Mouse (Mus musculus) CH12.LX (cell line): ENCODE data around the gene Plpp1. TPM values are rescaled to one million over a fixed set of nuclear protein-coding genes. Genes with fewer than 3 reads are reported as not detected.
A peak's percentile ranks its signal among the peaks of the same experiment; 100 is the strongest.

Source experiments
- DNase-seq: peaks from one replicate; pipeline ENCODE4 v3.0.0-alpha.2; 2013; ENCODE audit errors: extremely low read depth
- H3K27ac ChIP-seq: 2 replicates; pipeline ENCODE4 v1.5.1; 2012; ENCODE audit warnings: low read depth, mild to moderate bottlenecking, control low read depth, moderate library complexity; ENCODE audit not compliant: insufficient read depth
- H3K27me3 ChIP-seq: replicated peaks from 2 replicates; pipeline ENCODE3; 2012; ENCODE audit warnings: inconsistent platforms
- H3K36me3 ChIP-seq, 2 experiments: replicated peaks in 1 of 2; 2 replicates each; pipeline versions ENCODE3 to v1.6.1; 2012; ENCODE audit warnings: inconsistent platforms in 1 of 2, low read length in 1 of 2, mild to moderate bottlenecking in 1 of 2, mixed read lengths in 1 of 2, moderate library complexity in 1 of 2; ENCODE audit not compliant: control insufficient read depth in 1 of 2, insufficient read depth in 1 of 2
- H3K4me1 ChIP-seq, 2 experiments: 2 replicates each; pipeline ENCODE4 v1.6.1; 2012; ENCODE audit warnings: inconsistent platforms in 1 of 2, moderate library complexity in 1 of 2; ENCODE audit not compliant: insufficient read depth in 2 of 2, control insufficient read depth in 1 of 2
- H3K4me2 ChIP-seq: 2 replicates; pipeline ENCODE4 v1.6.1; 2012; ENCODE audit warnings: low read depth, mild to moderate bottlenecking, control low read depth; ENCODE audit not compliant: poor library complexity, insufficient read depth, severe bottlenecking
- H3K4me3 ChIP-seq, 3 experiments: fragments of 150-350 bp in 1 of 3; sonication (generic) in 1 of 3; replicated peaks in 1 of 3; 2 replicates each; pipeline versions ENCODE3 to v1.5.1; 2011 to 2012; ENCODE audit warnings: low read depth in 2 of 3, low read length in 2 of 3, mild to moderate bottlenecking in 2 of 3, moderate library complexity in 2 of 3, control low read depth in 1 of 3, improper control_type of control experiment in 1 of 3, inconsistent platforms in 1 of 3, mixed read lengths in 1 of 3; ENCODE audit not compliant: poor library complexity in 1 of 3
- H3K79me2 ChIP-seq: replicated peaks from 2 replicates; pipeline ENCODE4 v1.6.1; 2012; ENCODE audit warnings: mild to moderate bottlenecking, moderate library complexity; ENCODE audit not compliant: control insufficient read depth, poor library complexity, insufficient read depth, severe bottlenecking; ENCODE audit errors: extremely low read depth
- H3K9ac ChIP-seq: 2 replicates; pipeline ENCODE4 v1.6.1; 2012; ENCODE audit warnings: low read depth, mild to moderate bottlenecking, control low read depth, moderate library complexity; ENCODE audit not compliant: insufficient read depth
- H3K9me3 ChIP-seq: replicated peaks from 2 replicates; pipeline ENCODE3; 2012; ENCODE audit warnings: low read length, inconsistent platforms, mixed read lengths
- CHD1 ChIP-seq: IDR thresholded peaks from 2 replicates; pipeline ENCODE4 v1.6.1; 2012; ENCODE audit warnings: low read depth, low read length, improper control_type of control experiment, inconsistent platforms
- CTCF ChIP-seq, 2 experiments: IDR thresholded peaks in 1 of 2; conservative IDR thresholded peaks in 1 of 2; 2 replicates each; pipeline ENCODE4 v1.5.1; 2011 to 2012; ENCODE audit warnings: low read depth in 2 of 2, low read length in 2 of 2, improper control_type of control experiment in 1 of 2, inconsistent platforms in 1 of 2, mild to moderate bottlenecking in 1 of 2, moderate library complexity in 1 of 2
- E2F4 ChIP-seq: IDR thresholded peaks from 2 replicates; pipeline ENCODE4 v1.6.1; 2011; ENCODE audit warnings: low read depth, low read length, improper control_type of control experiment; ENCODE audit not compliant: insufficient replicate concordance
- ETS1 ChIP-seq: conservative IDR thresholded peaks from 2 replicates; pipeline ENCODE4 v1.6.1; 2012; ENCODE audit warnings: low read depth, mild to moderate bottlenecking, inconsistent platforms, low read length, improper control_type of control experiment, moderate library complexity
- HCFC1 ChIP-seq: IDR thresholded peaks from 2 replicates; pipeline ENCODE4 v1.6.1; 2012; ENCODE audit warnings: low read depth, mild to moderate bottlenecking, inconsistent platforms, low read length, improper control_type of control experiment
- JUN ChIP-seq: IDR thresholded peaks from 2 replicates; pipeline ENCODE4 v1.6.1; 2011; ENCODE audit warnings: low read depth, mild to moderate bottlenecking, low read length, improper control_type of control experiment, moderate library complexity; ENCODE audit not compliant: insufficient read depth
- MAZ ChIP-seq: IDR thresholded peaks from 2 replicates; pipeline ENCODE4 v1.6.1; 2012; ENCODE audit warnings: low read depth, mild to moderate bottlenecking, inconsistent platforms, low read length, improper control_type of control experiment, moderate library complexity
- MYC ChIP-seq: IDR thresholded peaks from 2 replicates; pipeline ENCODE4 v1.6.1; 2011; ENCODE audit warnings: low read depth, mild to moderate bottlenecking, improper control_type of control experiment, low read length
- NRF1 ChIP-seq: IDR thresholded peaks from 2 replicates; pipeline ENCODE4 v1.6.1; 2014; ENCODE audit warnings: low read depth, mild to moderate bottlenecking, inconsistent platforms, low read length, improper control_type of control experiment, moderate library complexity
- TBP ChIP-seq: conservative IDR thresholded peaks from 2 replicates; pipeline ENCODE4 v1.6.1; 2011; ENCODE audit warnings: low read depth, low read length, improper control_type of control experiment
- USF1 ChIP-seq: IDR thresholded peaks from 2 replicates; pipeline ENCODE4 v1.6.1; 2014; ENCODE audit warnings: low read depth, mild to moderate bottlenecking, inconsistent platforms, low read length, improper control_type of control experiment
- USF2 ChIP-seq: conservative IDR thresholded peaks from 2 replicates; pipeline ENCODE4 v1.6.1; 2011; ENCODE audit warnings: low read depth, low read length, improper control_type of control experiment
- ZC3H11A ChIP-seq: IDR thresholded peaks from 2 replicates; pipeline ENCODE4 v1.6.1; 2012; ENCODE audit warnings: low read depth, mild to moderate bottlenecking, inconsistent platforms, low read length, improper control_type of control experiment
- ZKSCAN1 ChIP-seq: IDR thresholded peaks from 2 replicates; pipeline ENCODE4 v1.6.1; 2012; ENCODE audit warnings: low read depth, inconsistent platforms, low read length, improper control_type of control experiment, borderline replicate concordance
- ZNF384 ChIP-seq: IDR thresholded peaks from 2 replicates; pipeline ENCODE4 v1.6.1; 2012; ENCODE audit warnings: low read depth, low read length, improper control_type of control experiment, inconsistent platforms
- dilution Hi-C: fragments of 300-500 bp; cut with MboI; formaldehyde crosslinking; loops from 2 replicates; pipeline ENCODE4 v1.14.3; 2020; ENCODE audit warnings: low sequenced_read_pairs; ENCODE audit not compliant: extremely low pct_unique_long_range_greater_than_20kb, extremely low pct_ligation_motif_present
- in situ Hi-C: fragments of 300-500 bp; cut with MboI; formaldehyde crosslinking; loops from 3 replicates; pipeline ENCODE4 v1.14.3; 2019; ENCODE audit warnings: low sequenced_read_pairs, low pct_ligation_motif_present, low pct_unique_long_range_greater_than_20kb, mixed read lengths
- polyA plus RNA-seq: library from polyadenylated mRNA; unstranded; fragments of >175 nt; gene quantifications from 2 replicates; pipeline ENCODE4 v1.2.1, GENCODE M21; 2012; ENCODE audit warnings: low read depth; ENCODE audit not compliant: insufficient read length
- total RNA-seq, 2 experiments: library from RNA; depleted of rRNA; stranded (reverse); fragments of 300-350 nt in 1 of 2; fragments of >200 nt in 1 of 2; gene quantifications; 2 replicates each; pipeline ENCODE4 v1.2.3; 2012 to 2014

Gene Plpp1
- total and polyA plus RNA-seq, 3 experiments, result 50.2 to 90.9 (median 67.6) TPM

GRCm38 (mm10) chr13:112810751-112811150 lies 10.2 kb downstream of the Plpp1 start:
- Histone ChIP-seq H3K4me1 (peaks cover 7 to 53% of the 10 kb centered on the region in 2 experiments), H3K9ac (no peak overlapping the region), H3K79me2 (peaks cover 15% of the 10 kb centered on the region), H3K36me3 (peaks cover 15 to 61% of the 10 kb centered on the region in 2 experiments), H3K27me3 (no peaks in the 10 kb centered on the region), H3K27ac (no peak overlapping the region), H3K9me3 (peaks cover 8% of the 10 kb centered on the region), H3K4me2 (peak overlapping the region; percentile 26; the same call in 1 of the 2 replicates), H3K4me3 (no peak overlapping the region)
- in situ Hi-C loops, result no loop called here
- TF ChIP-seq ZC3H11A (no peak), ZKSCAN1 (no peak), NRF1 (no peak), TBP (no peak), MYC (no peak), ZNF384 (no peak), CHD1 (no peak), CTCF (conservative IDR thresholded peaks at IDR 0.05 in 1 of 2, IDR thresholded peaks at IDR 0.05 in 1 of 2; ENCODE audit: low read depth in 2 of 2, low read length in 2 of 2) (no peak)
- no peak for DNase-seq
- dilution Hi-C loops, result no loop called here

- dilution Hi-C loops, result no loop called here
- no peaks in the 10 kb centered on the region for H3K9me3 ChIP-seq
- H3K79me2 ChIP-seq, result peaks cover 15% of the 10 kb centered on the region
- H3K27me3 ChIP-seq, result no peaks in the 10 kb centered on the region
- no peak for DNase-seq
- H3K4me1 ChIP-seq, result peaks cover 8 to 53% of the 10 kb centered on the region in 2 experiments
- no peak overlapping the region for H3K27ac ChIP-seq
- in situ Hi-C loops, result no loop called here
- TF ChIP-seq MAZ, result no peak
- no peak for TF ChIP-seq ETS1
- no peak for TF ChIP-seq MYC
- no peak for TF ChIP-seq ZNF384
- no peak for TF ChIP-seq JUN
- TF ChIP-seq USF1, result no peak
- no peak for TF ChIP-seq USF2
- no peak for TF ChIP-seq HCFC1
- no peak for TF ChIP-seq TBP
- no peak for TF ChIP-seq E2F4
- TF ChIP-seq, all 38 proteins: peak for 0
- H3K36me3 ChIP-seq, result peaks cover 4 to 60% of the 10 kb centered on the region in 2 experiments
- H3K9ac ChIP-seq, result no peak overlapping the region
- no peak overlapping the region for H3K4me2 ChIP-seq
- H3K4me3 ChIP-seq, result no peak overlapping the region
Measured at GRCm38 (mm10) chr13:112811708-112812403, 11.3 kb downstream of the Plpp1 start.
